ENCODE assay signal across 8 mouse cellular contexts in genomic region chr3:93493992-93494391, GRCm38 (mm10). TPM values are rescaled to one million over a fixed set of nuclear protein-coding genes. Genes with fewer than 3 reads are reported as not detected.
DNase-seq lines count a peak whose midpoint lies in the region; ATAC-seq and TF ChIP-seq lines count a peak whose summit lies in the region.

No protein-coding gene starts in this region.

- no peaks in the 10 kb centered on the region for H3K27me3 ChIP-seq in forebrain, postnatal 0 days (ENCODE audit: insufficient read depth, low read length)

- ATAC-seq in forebrain, postnatal 0 days = peak; percentile 97
- peak; percentile 92 for ATAC-seq in inflammation-experienced regulatory T-cells, adult 6 months
- ATAC-seq in megakaryocyte progenitor cell, adult 5-6 weeks (replicated peaks; ENCODE audit: poor library complexity) = peak; percentile 99

- intact Hi-C loops in gastrocnemius, adult 2 months (cut with DNase I) = loop anchor here (1.0 to 5.0 kb wide), 2 partner anchors 132 to 362 kb away; no protein-coding TSS in a partner anchor
- intact Hi-C loops in gastrocnemius, postnatal 36 days (cut with DNase I) = loop anchor here (1.0 kb wide), 1 partner anchor 132 kb away; no protein-coding TSS in a partner anchor
- intact Hi-C loops in left cerebral cortex, adult 2 months (cut with DNase I) = loop anchor here (1.0 to 10.0 kb wide), 6 partner anchors 87 to 589 kb away; no protein-coding TSS in a partner anchor

- DNase-seq in gastrocnemius, adult 2 months = no peak
- DNase-seq in gastrocnemius, postnatal 36 days = no peak
- DNase-seq in cerebellum, adult 11-12 months = peak; percentile 4
- peak; percentile 90 for DNase-seq in forebrain, postnatal 0 days
- peak; percentile 30 to 37 for DNase-seq in left cerebral cortex, adult 2 months (ENCODE audit: extremely low spot score in 1 of 2, low spot score in 2 of 2)
- DNase-seq in right cerebral cortex, postnatal 4 days = peak; percentile 5

- TF ChIP-seq CTCF in gastrocnemius, adult 2 months (IDR thresholded peaks at IDR 0.05) = peak; percentile 74
- TF ChIP-seq CTCF in forebrain, postnatal 0 days (IDR thresholded peaks at IDR 0.05; ENCODE audit: low read depth) = peak; percentile 98
- TF ChIP-seq CTCF in left cerebral cortex, adult 2 months (IDR thresholded peaks at IDR 0.05) = peak; percentile 82

- no peak overlapping the region for H3K9ac ChIP-seq in forebrain, postnatal 0 days

- H3K36me3 ChIP-seq in forebrain, postnatal 0 days (ENCODE audit: insufficient read depth) = no peaks in the 10 kb centered on the region

- no peaks in the 10 kb centered on the region for H3K9me3 ChIP-seq in forebrain, postnatal 0 days (ENCODE audit: low read length)

- no peak overlapping the region for H3K27ac ChIP-seq in gastrocnemius, adult 2 months
- H3K27ac ChIP-seq in forebrain, postnatal 0 days (ENCODE audit: low read depth, low read length) = no peak overlapping the region
- no peak overlapping the region for H3K27ac ChIP-seq in left cerebral cortex, adult 2 months

- no peaks in the 10 kb centered on the region for H3K4me1 ChIP-seq in forebrain, postnatal 0 days (ENCODE audit: insufficient read depth)

- H3K4me3 ChIP-seq in gastrocnemius, adult 2 months = no peak overlapping the region
- H3K4me3 ChIP-seq in forebrain, postnatal 0 days (ENCODE audit: low read depth, low read length) = no peak overlapping the region
- no peak overlapping the region for H3K4me3 ChIP-seq in left cerebral cortex, adult 2 months

- H3K4me2 ChIP-seq in forebrain, postnatal 0 days (ENCODE audit: low read depth) = no peak overlapping the region

- 1% methylated on average over 4 of the region's 4 CpGs for WGBS in forebrain, postnatal 0 days

RNA-seq across cellular contexts. Expression of gene Tchhl1, which starts 25.4 kb away (rescaled TPM):
- not detected for total RNA-seq in gastrocnemius, adult 2 months (2021)
- not detected for total RNA-seq in gastrocnemius, postnatal 36 days (2021)
- total RNA-seq in forebrain, postnatal 0 days (2014; rRNA removed) = not detected in 2 replicates
- polyA plus RNA-seq in forebrain, postnatal 0 days (2015; fragmentation: Nextera tagmentation; extraction: Ambion mirVana) = not detected in 2 replicates
- not detected for polyA plus RNA-seq in inflammation-experienced regulatory T-cells, adult 6 months (2017; shearing (Covaris generic))
- not detected for total RNA-seq in left cerebral cortex, adult 2 months (2021)
- not detected in 2 replicates for total RNA-seq in megakaryocyte progenitor cell, adult 5-6 weeks (2015)
- total RNA-seq in megakaryocyte progenitor cell, adult 5-6 weeks (2017) = not detected in 2 replicates

RNA-seq across cellular contexts. Expression of gene S100a11, which starts 26.3 kb away (rescaled TPM):
- total RNA-seq in gastrocnemius, adult 2 months (2021) = 10 to 100 TPM; 27.0 to 48.3 TPM
- 10 to 100 TPM; 37.6 to 43.6 TPM for total RNA-seq in gastrocnemius, postnatal 36 days (2021)
- 9.8 and 17.1 TPM in 2 replicates for total RNA-seq in forebrain, postnatal 0 days (2014; rRNA removed)
- 169 and 172 TPM in 2 replicates for polyA plus RNA-seq in forebrain, postnatal 0 days (2015; fragmentation: Nextera tagmentation; extraction: Ambion mirVana)
- polyA plus RNA-seq in inflammation-experienced regulatory T-cells, adult 6 months (2017; shearing (Covaris generic)) = 1,000 to 10,000 TPM in 2 of 3 experiments, 100 to 1,000 TPM in 1; 738 to 2,389 (median 1,003) TPM
- total RNA-seq in left cerebral cortex, adult 2 months (2021) = 10 to 100 TPM in 1 of 2 experiments, 1 to 10 TPM in 1; 8.0 to 11.0 TPM
- 1,747 and 1,792 TPM in 2 replicates for total RNA-seq in megakaryocyte progenitor cell, adult 5-6 weeks (2015)
- 99.3 and 111 TPM in 2 replicates for total RNA-seq in megakaryocyte progenitor cell, adult 5-6 weeks (2017)

RNA-seq across cellular contexts. Expression of gene Tchh, which starts 51.9 kb away (rescaled TPM):
- total RNA-seq in gastrocnemius, adult 2 months (2021) = not detected
- not detected for total RNA-seq in gastrocnemius, postnatal 36 days (2021)
- total RNA-seq in forebrain, postnatal 0 days (2014; rRNA removed) = 0.38 and 0.57 TPM in 2 replicates
- 0.97 and 1.3 TPM in 2 replicates for polyA plus RNA-seq in forebrain, postnatal 0 days (2015; fragmentation: Nextera tagmentation; extraction: Ambion mirVana)
- under 1 TPM in 1 of 3 experiments, not detected in 2; 0.06 TPM for polyA plus RNA-seq in inflammation-experienced regulatory T-cells, adult 6 months (2017; shearing (Covaris generic))
- 1 to 10 TPM; 2.5 to 2.6 TPM for total RNA-seq in left cerebral cortex, adult 2 months (2021)
- total RNA-seq in megakaryocyte progenitor cell, adult 5-6 weeks (2015) = 0.20 and 0.24 TPM in 2 replicates
- total RNA-seq in megakaryocyte progenitor cell, adult 5-6 weeks (2017) = 0.10 TPM in 1 of 2 replicates, not detected in the other

Comparison
In these comparisons a context has a peak if more than half of its experiments do, and no peak if none do; other contexts are left out.
1. DNase-seq: peak in cerebellum, adult 11-12 months (single experiment), forebrain, postnatal 0 days (single experiment), left cerebral cortex, adult 2 months (2 of 2) and right cerebral cortex, postnatal 4 days (single experiment); none in gastrocnemius, adult 2 months (single experiment) and gastrocnemius, postnatal 36 days (0 of 2).
2. Peak in every context shown above with its lines, with median percentiles within 50 percentile points of each other: CTCF ChIP-seq and ATAC-seq.